8 mouse cellular contexts compared by ENCODE assay signal in genomic region chr10:13473287-13473832, GRCm38 (mm10). TPM values are rescaled to one million over a fixed set of nuclear protein-coding genes. Genes with fewer than 3 reads are reported as not detected.
DNase-seq lines count a peak whose midpoint lies in the region; ATAC-seq lines count a peak whose summit lies in the region.

No protein-coding gene starts in this region.

- H3K27me3 ChIP-seq in heart, embryonic 12.5 days (replicated peaks), result peaks cover 29% of the 10 kb centered on the region
- H3K27me3 ChIP-seq in heart, embryonic 16.5 days (ENCODE audit: control insufficient read depth, insufficient read depth, low read length), result 0 out of 2 replicates have a peak, but pooled peaks cover 2% of the 10 kb centered on the region

- no peaks in the 10 kb centered on the region for H3K9me3 ChIP-seq in heart, embryonic 12.5 days (replicated peaks)
- H3K9me3 ChIP-seq in heart, embryonic 16.5 days (replicated peaks; ENCODE audit: control insufficient read depth, low read length), result no peaks in the 10 kb centered on the region

- peak overlapping the region; percentile 83 for H3K9ac ChIP-seq in heart, embryonic 12.5 days
- H3K9ac ChIP-seq in heart, embryonic 16.5 days (ENCODE audit: low read length), result peak overlapping the region; percentile 87

- DNase-seq in heart, postnatal 14 days, result no peak
- peak; percentile 7 for DNase-seq in ZHBTc4 (ENCODE audit: low read depth, low spot score)
- DNase-seq in cerebellum, postnatal 14 days, result no peak
- DNase-seq in kidney, postnatal 4 days, result no peak
- DNase-seq in gastrocnemius, adult 8-10 months (ENCODE audit: low spot score in 2 of 2), result no peak

- peaks cover 14% of the 10 kb centered on the region for H3K4me1 ChIP-seq in heart, embryonic 12.5 days (replicated peaks)
- H3K4me1 ChIP-seq in heart, embryonic 16.5 days (ENCODE audit: control insufficient read depth, insufficient read depth, low read length), result peaks cover 14% of the 10 kb centered on the region; the same call in 1 of the 2 replicates

- 13% methylated on average over 17 of the region's 17 CpGs for WGBS in heart, embryonic 12.5 days
- WGBS in heart, embryonic 16.5 days, result 16% methylated on average over 17 of the region's 17 CpGs

- peak overlapping the region; percentile 66 for H3K4me3 ChIP-seq in heart, embryonic 12.5 days
- peak overlapping the region; percentile 80 for H3K4me3 ChIP-seq in heart, embryonic 16.5 days (ENCODE audit: low read length)

- peak overlapping the region; percentile 97 for H3K4me2 ChIP-seq in heart, embryonic 12.5 days
- H3K4me2 ChIP-seq in heart, embryonic 16.5 days (ENCODE audit: low read depth, low read length), result peak overlapping the region; percentile 91

- H3K36me3 ChIP-seq in heart, embryonic 12.5 days, result no peaks in the 10 kb centered on the region
- H3K36me3 ChIP-seq in heart, embryonic 16.5 days (ENCODE audit: control insufficient read depth, insufficient read depth), result no peaks in the 10 kb centered on the region

- H3K27ac ChIP-seq in heart, embryonic 12.5 days (ENCODE audit: poor library complexity, severe bottlenecking), result no peak overlapping the region
- no peak overlapping the region for H3K27ac ChIP-seq in heart, embryonic 16.5 days (ENCODE audit: low read length)

- intact Hi-C loops in heart, postnatal 14 days (cut with DNase I), result no loop called here

- no peak for ATAC-seq in heart, embryonic 12.5 days (ENCODE audit: insufficient number of reproducible peaks, low FRiP score)
- ATAC-seq in heart, embryonic 16.5 days (replicated peaks; ENCODE audit: extremely low read depth, insufficient read depth, low FRiP score), result no peak
- ATAC-seq in megakaryocyte-erythroid progenitor cell, adult 5-6 weeks (replicated peaks; ENCODE audit: low FRiP score, low TSS enrichment, poor library complexity, severe bottlenecking), result 0 out of 2 replicates have a peak, but pooled peaks have one; percentile 43

RNA-seq across cellular contexts. Expression of gene Phactr2, which starts 0.9 kb away (rescaled TPM):
- 58.1 and 65.7 TPM in 2 replicates for polyA plus RNA-seq in heart, embryonic 12.5 days (2016; fragmentation: Nextera tagmentation; extraction: Ambion mirVana)
- 10 to 100 TPM; 48.0 to 55.1 TPM for total RNA-seq in heart, postnatal 14 days (2021)
- polyA plus RNA-seq in heart, embryonic 16.5 days (2015; fragmentation: Nextera tagmentation; extraction: Ambion mirVana), result 55.5 and 57.1 TPM in 2 replicates
- 8.5 and 10.1 TPM in 2 replicates for total RNA-seq in megakaryocyte-erythroid progenitor cell, adult 5-6 weeks (2014; fragmentation: Nextera tagmentation)
- 4.8 and 10.1 TPM in 2 replicates for total RNA-seq in megakaryocyte-erythroid progenitor cell, adult 5-6 weeks (2017)
- 10 to 100 TPM; 14.0 to 17.5 (median 16.3) TPM for total RNA-seq in gastrocnemius, adult 8-10 months (2022)

RNA-seq across cellular contexts. Expression of gene Fuca2, which starts 26.0 kb away (rescaled TPM):
- 63.2 and 67.6 TPM in 2 replicates for polyA plus RNA-seq in heart, embryonic 12.5 days (2016; fragmentation: Nextera tagmentation; extraction: Ambion mirVana)
- 100 to 1,000 TPM; 327 to 370 TPM for total RNA-seq in heart, postnatal 14 days (2021)
- 91.7 and 94.5 TPM in 2 replicates for polyA plus RNA-seq in heart, embryonic 16.5 days (2015; fragmentation: Nextera tagmentation; extraction: Ambion mirVana)
- total RNA-seq in megakaryocyte-erythroid progenitor cell, adult 5-6 weeks (2014; fragmentation: Nextera tagmentation), result 20.8 and 47.5 TPM in 2 replicates
- total RNA-seq in megakaryocyte-erythroid progenitor cell, adult 5-6 weeks (2017), result 27.3 and 29.3 TPM in 2 replicates
- total RNA-seq in gastrocnemius, adult 8-10 months (2022), result 10 to 100 TPM; 12.2 to 15.0 (median 13.2) TPM

Comparison
In these comparisons a context has a peak if more than half of its experiments do, and no peak if none do; other contexts are left out.
1. RNA of gene Fuca2, which starts 26.0 kb away (total RNA-seq): 327 to 370 TPM in heart, postnatal 14 days; 20.8 to 47.5 TPM in megakaryocyte-erythroid progenitor cell, adult 5-6 weeks and 12.2 to 15.0 TPM in gastrocnemius, adult 8-10 months; every median in the first group is over 4 times any median in the second.